Mouse (Mus musculus) WW6 (cell line): Measurements from ENCODE around the gene Hectd4.
"Not testable (repeated sequence)": the region's sequence is repeated elsewhere in the genome, so short reads cannot be mapped to it uniquely, and the experiment has no call there.

Experiments
- DNase-seq: peaks from one replicate; pipeline ENCODE4 v3.0.0-alpha.2; 2013; ENCODE audit warnings: low read depth, low spot score

Hectd4 gene

GRCm38 (mm10) chr5:121343997-121344396 is 124.0 kb downstream of the Hectd4 start:
- DNase-seq, result no peak

- DNase-seq, result no peak
Observed at GRCm38 (mm10) chr5:121359229-121359628, 139.2 kb downstream of the Hectd4 start.

- no peak for DNase-seq
Observed at GRCm38 (mm10) chr5:121361696-121362095, 141.7 kb downstream of the Hectd4 start.

GRCm38 (mm10) chr5:121363441-121363840 is 143.4 kb downstream of the Hectd4 start:
- DNase-seq, result no peak

- DNase-seq, result no peak
Observed at GRCm38 (mm10) chr5:121366449-121367225, 146.6 kb downstream of the Hectd4 start.

GRCm38 (mm10) chr5:121367255-121367654 is 147.2 kb downstream of the Hectd4 start:
- DNase-seq, result no peak

- DNase-seq, result no peak
Observed at GRCm38 (mm10) chr5:121371712-121372111, 151.7 kb downstream of the Hectd4 start.

- no peak for DNase-seq
Observed at GRCm38 (mm10) chr5:121374790-121375189, 154.8 kb downstream of the Hectd4 start.

GRCm38 (mm10) chr5:121376972-121377371 is 157.0 kb downstream of the Hectd4 start:
- DNase-seq, result not testable (repeated sequence)

- no peak for DNase-seq
Observed at GRCm38 (mm10) chr5:121378678-121379256, 158.7 kb downstream of the Hectd4 start.

GRCm38 (mm10) chr5:121380692-121381091 is 160.7 kb downstream of the Hectd4 start:
- DNase-seq, result no peak

GRCm38 (mm10) chr5:121383857-121384756 is 164.1 kb downstream of the Hectd4 start:
- no peak for DNase-seq

- no peak for DNase-seq
Observed at GRCm38 (mm10) chr5:121384757-121385460, 164.9 kb downstream of the Hectd4 start.

- peak; percentile 66 for DNase-seq
Observed at GRCm38 (mm10) chr5:121385461-121386119, 165.6 kb downstream of the Hectd4 start, which contains the start of gene Trafd1. Gene Trafd1 (minus strand): TSS chr5:121385632.

GRCm38 (mm10) chr5:121386120-121386909 is 166.3 kb downstream of the Hectd4 start:
- DNase-seq, result no peak

GRCm38 (mm10) chr5:121387126-121387525 is 167.1 kb downstream of the Hectd4 start:
- DNase-seq, result no peak

- DNase-seq, result no peak
Observed at GRCm38 (mm10) chr5:121389106-121389505, 169.1 kb downstream of the Hectd4 start.

- DNase-seq, result no peak
Observed at GRCm38 (mm10) chr5:121389691-121390090, 169.7 kb downstream of the Hectd4 start.

- DNase-seq, result no peak
Observed at GRCm38 (mm10) chr5:121392667-121393380, 172.8 kb downstream of the Hectd4 start.
